Mouse (Mus musculus) gastrocnemius, postnatal 10 days (tissue): ENCODE measurements at regions not wholly inside any gene's neighbourhood (a gene's known extent, or its start where the extent isn't known, plus 50 kb on each side); places are given as distances from the start of the nearest gene placed in this dataset.

Experiments used
- DNase-seq: peaks from one replicate; pipeline ENCODE4 v3.0.0; 2021; ENCODE audit warnings: mixed read lengths

GRCm38 (mm10) chr8:116837991-116838390 is 83.3 kb downstream of the Cmc2 start:
- no peak for DNase-seq

- DNase-seq = peak; percentile 61
Observed at GRCm38 (mm10) chr8:116832181-116832580, 89.1 kb downstream of the Cmc2 start.

GRCm38 (mm10) chr8:116829631-116830030 is 91.6 kb downstream of the Cmc2 start:
- no peak for DNase-seq

- DNase-seq = no peak
Observed at GRCm38 (mm10) chr8:116828220-116828619, 93.0 kb downstream of the Cmc2 start.

GRCm38 (mm10) chr8:116827141-116827540 is 94.1 kb downstream of the Cmc2 start:
- DNase-seq = no peak

GRCm38 (mm10) chr8:116814118-116814851 is 81.5 kb upstream of the Cdyl2 start:
- DNase-seq = peak; percentile 44

GRCm38 (mm10) chr8:116801313-116801712 is 68.5 kb upstream of the Cdyl2 start:
- no peak for DNase-seq

GRCm38 (mm10) chr8:116800636-116801035 is 67.8 kb upstream of the Cdyl2 start:
- DNase-seq = no peak

- no peak for DNase-seq
Observed at GRCm38 (mm10) chr8:116798981-116799380, 66.2 kb upstream of the Cdyl2 start.

- DNase-seq = no peak
Observed at GRCm38 (mm10) chr8:116795713-116796112, 62.9 kb upstream of the Cdyl2 start.

- DNase-seq = no peak
Observed at GRCm38 (mm10) chr8:116793107-116793506, 60.3 kb upstream of the Cdyl2 start.

- no peak for DNase-seq
Observed at GRCm38 (mm10) chr8:116790294-116790693, 57.5 kb upstream of the Cdyl2 start.
